Mouse (Mus musculus) CD4-positive, CD25-positive, alpha-beta regulatory T cell, adult 2 months (primary cell): ENCODE results near the gene Cbx4.

Experiments used
- DNase-seq: peaks from one replicate; pipeline ENCODE4 v3.0.0-alpha.2; 2012; ENCODE audit warnings: low read depth, low spot score

Cbx4 gene

GRCm38 (mm10) chr11:119084446-119085278 is 1.4 kb downstream of the Cbx4 start:
- DNase-seq, result peak; percentile 65

- peak; percentile 83 for DNase-seq
Measured at GRCm38 (mm10) chr11:119083724-119084445, 2.1 kb downstream of the Cbx4 start.

GRCm38 (mm10) chr11:119082638-119083599 is 3.1 kb downstream of the Cbx4 start:
- DNase-seq, result peak; percentile 69

- DNase-seq, result peak; percentile 74
Measured at GRCm38 (mm10) chr11:119081839-119082637, 4.0 kb downstream of the Cbx4 start.

- DNase-seq, result peak; percentile 15
Measured at GRCm38 (mm10) chr11:119081148-119081838, 4.7 kb downstream of the Cbx4 start.

- no peak for DNase-seq
Measured at GRCm38 (mm10) chr11:119080461-119081147, 5.4 kb downstream of the Cbx4 start.

GRCm38 (mm10) chr11:119079445-119079837 is 6.6 kb downstream of the Cbx4 start:
- DNase-seq, result peak; percentile 18

GRCm38 (mm10) chr11:119078691-119079444 is 7.2 kb downstream of the Cbx4 start:
- peak; percentile 18 for DNase-seq

GRCm38 (mm10) chr11:119077755-119078154 is 8.3 kb downstream of the Cbx4 start:
- DNase-seq, result peak; percentile 20

GRCm38 (mm10) chr11:119075805-119076204 is 10.2 kb downstream of the Cbx4 start:
- peak; percentile 88 for DNase-seq

GRCm38 (mm10) chr11:119073876-119074433 is 12.1 kb downstream of the Cbx4 start:
- DNase-seq, result no peak

- no peak for DNase-seq
Measured at GRCm38 (mm10) chr11:119072986-119073385, 13.0 kb downstream of the Cbx4 start.

- DNase-seq, result no peak
Measured at GRCm38 (mm10) chr11:119072239-119072638, 13.8 kb downstream of the Cbx4 start.

GRCm38 (mm10) chr11:119066841-119067240 is 19.2 kb downstream of the Cbx4 start:
- DNase-seq, result no peak

GRCm38 (mm10) chr11:119059256-119059655 is 26.8 kb downstream of the Cbx4 start:
- no peak for DNase-seq

GRCm38 (mm10) chr11:119058041-119058995 is 27.7 kb downstream of the Cbx4 start:
- peak; percentile 47 for DNase-seq

- DNase-seq, result peak; percentile 25
Measured at GRCm38 (mm10) chr11:119057291-119057690, 28.7 kb downstream of the Cbx4 start.
